Mouse (Mus musculus) liver, embryonic 14.5 days (tissue): ENCODE measurements around the gene S100pbp. TPM values are rescaled to one million over a fixed set of nuclear protein-coding genes. Genes with fewer than 3 reads are reported as not detected.

ENCODE experiments used
- ATAC-seq: fragments of 200-750 bp; cut with Nextera tagmentation; 2 replicates; pipeline ENCODE4 v1.8.0; 2017; ENCODE audit warnings: moderate number of reproducible peaks, mild to moderate bottlenecking, moderate library complexity; ENCODE audit not compliant: insufficient read depth
- DNase-seq, 3 experiments: peaks; one replicate each; pipeline ENCODE4 v3.0.0-alpha.2; 2012 to 2013; ENCODE audit warnings: low read depth in 3 of 3, low spot score in 3 of 3
- H3K27ac ChIP-seq: fragments of 300-500 bp; sonication (generic); 2 replicates; pipeline ENCODE4 v1.5.1; 2014; ENCODE audit warnings: moderate library complexity, mild to moderate bottlenecking, control low read depth, inconsistent platforms
- H3K27me3 ChIP-seq: fragments of 300-500 bp; sonication (generic); 2 replicates; pipeline ENCODE4 v1.6.1; 2014; ENCODE audit warnings: mild to moderate bottlenecking, low read length, moderate library complexity; ENCODE audit not compliant: control insufficient read depth, insufficient read depth
- H3K36me3 ChIP-seq: fragments of 300-500 bp; sonication (generic); replicated peaks from 2 replicates; pipeline ENCODE4 v1.6.1; 2014; ENCODE audit warnings: low read depth; ENCODE audit not compliant: control insufficient read depth, insufficient read depth
- H3K4me1 ChIP-seq, 2 experiments: fragments of 200-500 bp in 1 of 2; fragments of 300-500 bp in 1 of 2; sonication (generic) in 1 of 2; replicated peaks; 2 replicates each; pipeline ENCODE4 v1.6.1; 2012 to 2014; ENCODE audit warnings: antibody characterized with exemption in 1 of 2, inconsistent platforms in 1 of 2, low read length in 1 of 2; ENCODE audit not compliant: control insufficient read depth in 2 of 2, insufficient read depth in 2 of 2
- H3K4me2 ChIP-seq: fragments of 300-500 bp; sonication (generic); 2 replicates; pipeline ENCODE4 v1.6.1; 2014; ENCODE audit warnings: low read depth, mild to moderate bottlenecking, control low read depth, moderate library complexity
- H3K4me3 ChIP-seq, 2 experiments: fragments of 200-500 bp in 1 of 2; fragments of 300-500 bp in 1 of 2; sonication (generic) in 1 of 2; 2 replicates each; pipeline ENCODE4 v1.5.1; 2012 to 2014; ENCODE audit warnings: low read depth in 2 of 2, low read length in 2 of 2, mild to moderate bottlenecking in 2 of 2, control low read depth in 1 of 2, inconsistent platforms in 1 of 2, moderate library complexity in 1 of 2; ENCODE audit not compliant: insufficient read depth in 1 of 2
- H3K9ac ChIP-seq: fragments of 300-500 bp; sonication (generic); replicated peaks from 2 replicates; pipeline ENCODE4 v1.6.1; 2014; ENCODE audit warnings: mild to moderate bottlenecking, control low read depth, moderate library complexity
- H3K9me3 ChIP-seq: fragments of 300-500 bp; sonication (generic); 2 replicates; pipeline ENCODE4 v1.6.1; 2016; ENCODE audit warnings: low read length, mixed read lengths; ENCODE audit not compliant: control insufficient read depth
- CTCF ChIP-seq: IDR thresholded peaks from 2 replicates; pipeline ENCODE4 v1.5.1; 2016; ENCODE audit warnings: antibody characterized with exemption, low read depth, control low read depth
- EP300 ChIP-seq: IDR thresholded peaks from 2 replicates; pipeline ENCODE4 v1.6.1; 2016; ENCODE audit warnings: antibody characterized with exemption, low read depth
- WGBS: fragments of 180-500 bp; shearing (Covaris S2); extraction: QIAGEN DNeasy Blood & Tissue Kit; methylation state at CpG from one replicate; pipeline ENCODE4 v1.1.7; 2014; ENCODE audit not compliant: insufficient replicate concordance; 5-methylcytosine and 5-hydroxymethylcytosine counted together
- polyA plus RNA-seq, 2 experiments: library from polyadenylated mRNA; depleted of rRNA in 1 of 2; stranded (reverse) in 1 of 2; unstranded in 1 of 2; fragments of >200 nt; fragmentation: Nextera tagmentation in 1 of 2; extraction: Ambion mirVana in 1 of 2; gene quantifications; 2 replicates each; pipeline versions ENCODE4 v1.2.1 to v1.2.3; 2012 to 2014

Gene S100pbp
- polyA plus RNA-seq, 2 experiments: 4.8 to 12.5 TPM

GRCm38 (mm10) chr4:129157541-129157940, 32.0 kb downstream of the S100pbp start:
- Histone ChIP-seq H3K4me2 (no peak overlapping the region), H3K27ac (no peak overlapping the region), H3K9ac (no peak overlapping the region), H3K9me3 (no peaks in the 10 kb centered on the region), H3K27me3 (no peaks in the 10 kb centered on the region), H3K4me1 (peaks cover 8% of the 10 kb centered on the region in 2 experiments), H3K36me3 (peaks cover 3% of the 10 kb centered on the region; the same call in 1 of the 2 replicates), H3K4me3 (no peak overlapping the region)
- no peak for TF ChIP-seq EP300
- no peak for TF ChIP-seq CTCF
- WGBS: 72% methylated on average over 5 of the region's 5 CpGs
- DNase-seq (no peak), ATAC-seq (no peak)

DNA sequence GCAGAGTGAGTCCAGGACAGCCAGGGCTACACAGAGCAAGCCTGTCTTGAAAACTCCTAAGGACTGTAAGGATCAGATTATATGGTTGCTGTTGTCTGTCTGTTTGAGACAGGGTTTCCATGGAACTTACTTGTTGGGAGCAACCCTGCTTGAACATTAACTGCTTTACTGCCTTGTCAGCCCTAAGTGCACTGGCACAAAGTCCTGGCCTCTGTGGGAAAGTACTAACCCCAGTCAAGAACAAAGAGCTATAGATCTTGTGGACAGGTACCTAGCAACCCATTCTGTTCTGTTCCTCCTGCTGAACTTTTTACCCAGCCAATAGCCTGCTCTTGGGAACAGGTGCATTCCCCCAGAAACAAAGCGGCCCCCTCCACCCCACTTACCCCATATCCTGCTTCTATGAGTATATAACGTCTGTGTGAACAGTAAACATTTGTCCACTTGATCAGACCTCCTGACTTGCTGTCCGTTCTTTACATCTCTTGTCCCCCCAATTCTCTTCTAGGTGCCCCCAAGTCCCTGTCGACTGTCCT, 38.2 kb downstream of the S100pbp start:
- no peak for DNase-seq

GRCm38 (mm10) chr4:129149321-129149720, 40.2 kb downstream of the S100pbp start:
- Histone ChIP-seq H3K4me1 (no peaks in the 10 kb centered on the region; a peak in 1 of 4 replicates), H3K27me3 (no peaks in the 10 kb centered on the region), H3K4me2 (no peak overlapping the region), H3K9me3 (no peaks in the 10 kb centered on the region), H3K4me3 (no peak overlapping the region), H3K27ac (no peak overlapping the region), H3K9ac (no peak overlapping the region), H3K36me3 (peaks cover 16% of the 10 kb centered on the region; the same call in 1 of the 2 replicates)
- ATAC-seq: no peak
- TF ChIP-seq EP300 (no peak), CTCF (no peak)
- DNase-seq: no peak
- WGBS: 67% methylated on average over 1 of the region's 1 CpGs

More for the DNA sequence above, 38.2 kb downstream of the S100pbp start:
- TF ChIP-seq EP300 (no peak), CTCF (no peak)
- Histone ChIP-seq H3K4me1 (no peaks in the 10 kb centered on the region; a peak in 1 of 4 replicates), H3K4me2 (no peak overlapping the region), H3K27ac (no peak overlapping the region), H3K36me3 (peaks cover 16% of the 10 kb centered on the region; the same call in 1 of the 2 replicates), H3K9ac (no peak overlapping the region), H3K4me3 (no peak overlapping the region), H3K9me3 (no peaks in the 10 kb centered on the region), H3K27me3 (no peaks in the 10 kb centered on the region)
- ATAC-seq: no peak
- WGBS: 81% methylated on average over 4 of the region's 4 CpGs

DNA sequence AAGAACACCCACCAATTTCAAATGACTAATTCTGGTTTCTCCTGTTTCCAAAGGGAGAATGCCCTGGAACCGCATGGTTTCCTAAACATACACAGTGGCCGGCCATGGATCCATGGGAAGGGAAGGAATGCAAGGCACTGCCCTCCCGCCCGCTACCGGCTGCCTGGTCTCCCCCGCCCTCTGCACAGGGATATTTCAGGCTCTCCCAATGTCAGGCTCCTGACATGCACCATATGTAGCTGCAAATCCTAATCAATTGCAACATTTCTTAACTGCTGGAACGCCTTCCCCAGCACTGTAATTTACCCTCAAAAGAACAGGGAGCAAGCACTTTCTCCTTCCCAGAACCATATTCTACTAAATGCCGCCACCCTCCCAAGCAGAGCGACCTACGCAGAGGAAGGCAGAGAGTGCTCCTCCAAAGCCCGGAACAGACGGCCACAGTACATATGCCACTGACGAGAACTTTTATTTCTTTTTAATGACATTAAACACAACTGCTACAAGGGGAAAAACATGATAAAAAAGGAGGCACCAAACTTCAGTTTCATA, 41.9 kb downstream of the S100pbp start:
- 81% methylated on average over 13 of the region's 13 CpGs for WGBS
- TF ChIP-seq EP300 (no peak), CTCF (no peak)
- no peak for DNase-seq

DNA sequence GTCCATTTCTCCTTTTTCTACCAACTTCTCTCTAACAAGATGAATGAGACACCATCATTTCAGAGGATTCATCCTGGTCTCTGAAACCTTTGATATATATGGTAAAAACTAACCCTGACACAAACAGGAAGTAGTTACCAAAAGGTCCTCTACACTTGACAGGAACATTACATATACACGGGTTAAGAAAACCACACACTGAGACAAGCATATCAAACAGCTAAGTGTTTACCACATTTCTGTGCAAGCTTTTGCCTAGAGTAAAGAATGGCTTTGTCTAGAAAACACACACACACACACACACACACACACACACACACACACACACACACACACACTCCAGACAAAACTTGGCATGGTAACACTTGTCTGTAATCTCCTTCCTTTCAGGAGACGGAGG, 43.1 kb downstream of the S100pbp start:
- H3K9ac ChIP-seq: no peak overlapping the region
- H3K4me1 ChIP-seq: peaks cover 7 to 10% of the 10 kb centered on the region in 2 experiments
- ATAC-seq (no peak), DNase-seq (no peak)
- WGBS: 31% methylated on average over 2 of the region's 2 CpGs
- H3K27me3 ChIP-seq: no peaks in the 10 kb centered on the region
- no peak overlapping the region for H3K27ac ChIP-seq
- TF ChIP-seq EP300: no peak
- H3K36me3 ChIP-seq: peaks cover 11% of the 10 kb centered on the region; the same call in 1 of the 2 replicates
- no peak overlapping the region for H3K4me2 ChIP-seq
- H3K9me3 ChIP-seq: no peaks in the 10 kb centered on the region
- no peak overlapping the region for H3K4me3 ChIP-seq

More for the DNA sequence above, 41.9 kb downstream of the S100pbp start:
- no peak overlapping the region for H3K4me2 ChIP-seq
- no peak overlapping the region for H3K9ac ChIP-seq
- no peak overlapping the region for H3K4me3 ChIP-seq
- no peaks in the 10 kb centered on the region; a peak in 2 of 4 replicates for H3K4me1 ChIP-seq
- peaks cover 16% of the 10 kb centered on the region; the same call in 1 of the 2 replicates for H3K36me3 ChIP-seq
- no peak for ATAC-seq
- H3K27me3 ChIP-seq: no peaks in the 10 kb centered on the region
- H3K27ac ChIP-seq: no peak overlapping the region
- H3K9me3 ChIP-seq: no peaks in the 10 kb centered on the region
